ENCODE assay signal across 21 mouse cellular contexts in genomic region chr14:105813097-105813496, GRCm38 (mm10).
A peak's percentile ranks its signal among the peaks of the same experiment; 100 is the strongest.
DNase-seq lines count a peak whose midpoint lies in the region; ATAC-seq lines count a peak whose summit lies in the region.
"Had no signal": no experiment of that assay in that cellular context is flagged by ENCODE, and none has a peak within 500 bp of the region (broad histone marks: within the 10 kb centered on the region; RNA-seq: fewer than 3 reads in every experiment).

No protein-coding gene starts in this region.

- no peak for ATAC-seq in midbrain, embryonic 11.5 days (ENCODE audit: low FRiP score)
- no peak for ATAC-seq in midbrain, embryonic 15.5 days (replicated peaks)
- ATAC-seq: activated CD4-positive, CD25-positive, alpha-beta regulatory T cell, adult 4 months; CD4-positive, CD25-positive, alpha-beta regulatory T cell, adult 4 months; Patski had no signal

- no peak overlapping the region for H3K9ac ChIP-seq in midbrain, embryonic 11.5 days (ENCODE audit: low read length)
- no peak overlapping the region for H3K9ac ChIP-seq in midbrain, embryonic 15.5 days

- H3K36me3 ChIP-seq in midbrain, embryonic 11.5 days (ENCODE audit: control insufficient read depth, insufficient read depth, low read length): no peaks in the 10 kb centered on the region
- no peaks in the 10 kb centered on the region for H3K36me3 ChIP-seq in midbrain, embryonic 15.5 days (replicated peaks)
- H3K36me3 ChIP-seq in macrophage (ENCODE audit: inconsistent target): no peaks in the 10 kb centered on the region
- H3K36me3 ChIP-seq: G1E had no signal

- H3K9me3 ChIP-seq in midbrain, embryonic 11.5 days (ENCODE audit: control insufficient read depth, low read length): no peaks in the 10 kb centered on the region
- H3K9me3 ChIP-seq in midbrain, embryonic 15.5 days: no peaks in the 10 kb centered on the region

- H3K79me2 ChIP-seq in macrophage (ENCODE audit: inconsistent target): no peaks in the 10 kb centered on the region

- no peaks in the 10 kb centered on the region for H3K27me3 ChIP-seq in midbrain, embryonic 11.5 days (ENCODE audit: control insufficient read depth, insufficient read depth, low read length)
- H3K27me3 ChIP-seq in midbrain, embryonic 15.5 days (replicated peaks): no peaks in the 10 kb centered on the region
- H3K27me3 ChIP-seq: CH12.LX, Patski had no signal

- DNase-seq in heart, adult 11 months: peak; percentile 84
- DNase-seq in heart, postnatal 10 days: no peak
- DNase-seq in midbrain, embryonic 11.5 days (ENCODE audit: low spot score, missing footprints): peak; percentile 75
- no peak for DNase-seq in cerebellum, postnatal 4 days (ENCODE audit: low spot score in 2 of 2)
- DNase-seq: adrenal gland, adult 2 months; adrenal gland, adult 8-10 months; adrenal gland, postnatal 10 days; adrenal gland, postnatal 14 days; adrenal gland, postnatal 25 days; adrenal gland, postnatal 36 days; B cell, adult 2 months; cerebellum, adult 11 months; cerebellum, adult 11-12 months; cerebellum, adult 18-20 months had no signal

- intact Hi-C loops in heart, postnatal 10 days (cut with DNase I): loop anchor here (5.0 kb wide), 1 partner anchor 66 kb away; no protein-coding TSS in a partner anchor

- no peak overlapping the region for H3K4me2 ChIP-seq in midbrain, embryonic 11.5 days
- H3K4me2 ChIP-seq in midbrain, embryonic 15.5 days: no peak overlapping the region

- 89% methylated on average over 6 of the region's 6 CpGs for WGBS in midbrain, embryonic 11.5 days
- 90% methylated on average over 6 of the region's 6 CpGs for WGBS in midbrain, embryonic 15.5 days
- 98% methylated on average over 6 of the region's 6 CpGs for WGBS in macrophage (ENCODE audit: missing documents)

- H3K27ac ChIP-seq in midbrain, embryonic 11.5 days (ENCODE audit: low read depth, low read length): no peak overlapping the region
- H3K27ac ChIP-seq in midbrain, embryonic 15.5 days: no peak overlapping the region
- peak overlapping the region; percentile 58 for H3K27ac ChIP-seq in macrophage

- H3K4me3 ChIP-seq in midbrain, embryonic 11.5 days (ENCODE audit: low read depth, low read length): no peak overlapping the region
- H3K4me3 ChIP-seq in midbrain, embryonic 15.5 days: no peak overlapping the region
- H3K4me3 ChIP-seq in macrophage (ENCODE audit: inconsistent target): no peak overlapping the region

- no peaks in the 10 kb centered on the region for H3K4me1 ChIP-seq in midbrain, embryonic 11.5 days (ENCODE audit: control insufficient read depth, insufficient read depth, low read length)
- H3K4me1 ChIP-seq in midbrain, embryonic 15.5 days: peaks cover 11% of the 10 kb centered on the region

Comparison
In these comparisons a context has a peak if more than half of its experiments do, and no peak if none do; other contexts are left out.
1. DNase-seq: peak in heart, adult 11 months (single experiment) and midbrain, embryonic 11.5 days (single experiment); none in heart, postnatal 10 days (0 of 2) and cerebellum, postnatal 4 days (0 of 2).